Mouse (Mus musculus) hindbrain, embryonic 16.5 days (tissue): Measurements from ENCODE around the gene Zfp69. TPM values are rescaled to one million over a fixed set of nuclear protein-coding genes. Genes with fewer than 3 reads are reported as not detected.
A peak's percentile ranks its signal among the peaks of the same experiment; 100 is the strongest.

Source experiments
- ATAC-seq: fragments of 200-750 bp; cut with Nextera tagmentation; 2 replicates; pipeline ENCODE4 v1.8.0; 2017; ENCODE audit warnings: moderate TSS enrichment, moderate library complexity
- H3K27ac ChIP-seq: fragments of 300-500 bp; sonication (generic); 2 replicates; pipeline ENCODE4 v1.5.1; 2014; ENCODE audit warnings: low read depth, mild to moderate bottlenecking, control low read depth, low read length, moderate library complexity
- H3K27me3 ChIP-seq: fragments of 300-500 bp; sonication (generic); replicated peaks from 2 replicates; pipeline ENCODE4 v1.6.1; 2014; ENCODE audit warnings: low read length; ENCODE audit not compliant: control insufficient read depth, insufficient read depth
- H3K36me3 ChIP-seq: fragments of 300-500 bp; sonication (generic); 2 replicates; pipeline ENCODE4 v1.6.1; 2014; ENCODE audit warnings: mild to moderate bottlenecking, low read length, moderate library complexity, mixed read lengths; ENCODE audit not compliant: control insufficient read depth, insufficient read depth
- H3K4me1 ChIP-seq: fragments of 300-500 bp; sonication (generic); 2 replicates; pipeline ENCODE4 v1.6.1; 2014; ENCODE audit warnings: low read depth, low read length; ENCODE audit not compliant: control insufficient read depth, insufficient read depth
- H3K4me2 ChIP-seq: fragments of 300-500 bp; sonication (generic); 2 replicates; pipeline ENCODE4 v1.6.1; 2014; ENCODE audit warnings: mild to moderate bottlenecking, low read length, control low read depth, moderate library complexity
- H3K4me3 ChIP-seq: fragments of 300-500 bp; sonication (generic); 2 replicates; pipeline ENCODE4 v1.5.1; 2014; ENCODE audit warnings: mild to moderate bottlenecking, low read length, control low read depth, moderate library complexity
- H3K9ac ChIP-seq: fragments of 300-500 bp; sonication (generic); 2 replicates; pipeline ENCODE4 v1.6.1; 2014; ENCODE audit warnings: low read depth, mild to moderate bottlenecking, control low read depth, low read length, moderate library complexity
- H3K9me3 ChIP-seq: fragments of 300-500 bp; sonication (generic); 2 replicates; pipeline ENCODE4 v1.6.1; 2014; ENCODE audit warnings: mild to moderate bottlenecking, low read length, moderate library complexity; ENCODE audit not compliant: control insufficient read depth
- WGBS: fragments of 180-500 bp; shearing (Covaris S2); extraction: QIAGEN DNeasy Blood & Tissue Kit; methylation state at CpG from one replicate; pipeline ENCODE4 v1.1.7; 2014; 5-methylcytosine and 5-hydroxymethylcytosine counted together
- polyA plus RNA-seq: library from polyadenylated mRNA; unstranded; fragments of >200 nt; fragmentation: Nextera tagmentation; extraction: Ambion mirVana; gene quantifications from 2 replicates; pipeline ENCODE4 v1.2.1, GENCODE M21; 2015

Zfp69 gene
- polyA plus RNA-seq, 1 experiment from 2014 or later, result 6.3 TPM

GRCm38 (mm10) chr4:120974711-120975427 is 23.4 kb upstream of the Zfp69 start:
- H3K9ac ChIP-seq, result no peak overlapping the region
- H3K27ac ChIP-seq, result no peak overlapping the region

GRCm38 (mm10) chr4:120971842-120972241 is 20.3 kb upstream of the Zfp69 start:
- H3K27me3 ChIP-seq, result no peaks in the 10 kb centered on the region
- H3K4me2 ChIP-seq, result no peak overlapping the region
- no peaks in the 10 kb centered on the region for H3K9me3 ChIP-seq
- ATAC-seq, result no peak
- H3K4me1 ChIP-seq, result no peaks in the 10 kb centered on the region
- H3K36me3 ChIP-seq, result peaks cover 18% of the 10 kb centered on the region
- no peak overlapping the region for H3K4me3 ChIP-seq
- 95% methylated on average over 8 of the region's 8 CpGs for WGBS
- no peak overlapping the region for H3K27ac ChIP-seq
- H3K9ac ChIP-seq, result no peak overlapping the region

More at GRCm38 (mm10) chr4:120974711-120975427, 23.4 kb upstream of the Zfp69 start:
- no peaks in the 10 kb centered on the region for H3K4me1 ChIP-seq
- ATAC-seq, result no peak
- no peaks in the 10 kb centered on the region for H3K9me3 ChIP-seq
- 84% methylated on average over 11 of the region's 11 CpGs for WGBS
- no peak overlapping the region for H3K4me3 ChIP-seq
- no peaks in the 10 kb centered on the region for H3K27me3 ChIP-seq
- peaks cover 18% of the 10 kb centered on the region for H3K36me3 ChIP-seq
- H3K4me2 ChIP-seq, result no peak overlapping the region

- Histone ChIP-seq H3K9ac (no peak overlapping the region), H3K4me2 (no peak overlapping the region), H3K27me3 (no peaks in the 10 kb centered on the region), H3K27ac (no peak overlapping the region), H3K9me3 (no peaks in the 10 kb centered on the region), H3K36me3 (peaks cover 18% of the 10 kb centered on the region), H3K4me1 (no peaks in the 10 kb centered on the region), H3K4me3 (no peak overlapping the region)
- peak; percentile 63 for ATAC-seq
- 82% methylated on average over 5 of the region's 5 CpGs for WGBS
These were observed 18.1 kb upstream of the Zfp69 start for GRCm38 (mm10) chr4:120969382-120970146.

- peaks cover 15% of the 10 kb centered on the region for H3K36me3 ChIP-seq
These were observed 17.0 kb upstream of the Zfp69 start for GRCm38 (mm10) chr4:120968486-120968885.

GRCm38 (mm10) chr4:120955586-120955985 is 4.1 kb upstream of the Zfp69 start:
- ATAC-seq, result no peak
- H3K4me1 ChIP-seq, result peaks cover 10% of the 10 kb centered on the region
- H3K4me3 ChIP-seq, result no peak overlapping the region
- no peak overlapping the region for H3K4me2 ChIP-seq
- no peaks in the 10 kb centered on the region for H3K9me3 ChIP-seq
- no peak overlapping the region for H3K27ac ChIP-seq
- H3K36me3 ChIP-seq, result no peaks in the 10 kb centered on the region
- 84% methylated on average over 1 of the region's 1 CpGs for WGBS
- no peak overlapping the region for H3K9ac ChIP-seq
- no peaks in the 10 kb centered on the region for H3K27me3 ChIP-seq

More at GRCm38 (mm10) chr4:120968486-120968885, 17.0 kb upstream of the Zfp69 start:
- Histone ChIP-seq H3K4me2 (no peak overlapping the region), H3K27me3 (no peaks in the 10 kb centered on the region), H3K4me3 (no peak overlapping the region), H3K9ac (no peak overlapping the region), H3K9me3 (no peaks in the 10 kb centered on the region), H3K4me1 (no peaks in the 10 kb centered on the region), H3K27ac (no peak overlapping the region)
- 93% methylated on average over 9 of the region's 9 CpGs for WGBS
- no peak for ATAC-seq

GRCm38 (mm10) chr4:120953667-120954066 is 2.2 kb upstream of the Zfp69 start:
- H3K9ac ChIP-seq, result no peak overlapping the region
- WGBS, result 63% methylated on average over 1 of the region's 1 CpGs
- H3K36me3 ChIP-seq, result no peaks in the 10 kb centered on the region
- no peak overlapping the region for H3K4me2 ChIP-seq
- no peaks in the 10 kb centered on the region for H3K9me3 ChIP-seq
- no peaks in the 10 kb centered on the region for H3K27me3 ChIP-seq
- ATAC-seq, result no peak
- no peak overlapping the region for H3K27ac ChIP-seq
- peaks cover 11% of the 10 kb centered on the region for H3K4me1 ChIP-seq
- no peak overlapping the region for H3K4me3 ChIP-seq

GRCm38 (mm10) chr4:120953038-120953437 is 1.5 kb upstream of the Zfp69 start:
- no peak for ATAC-seq
- H3K4me3 ChIP-seq, result no peak overlapping the region
- no peaks in the 10 kb centered on the region for H3K9me3 ChIP-seq
- no peak overlapping the region for H3K4me2 ChIP-seq
- H3K36me3 ChIP-seq, result no peaks in the 10 kb centered on the region
- no peak overlapping the region for H3K27ac ChIP-seq
- no peaks in the 10 kb centered on the region for H3K27me3 ChIP-seq
- no peak overlapping the region for H3K9ac ChIP-seq
- WGBS, result 75% methylated on average over 4 of the region's 4 CpGs
- peaks cover 11% of the 10 kb centered on the region for H3K4me1 ChIP-seq

GRCm38 (mm10) chr4:120952163-120952562 is 664 bp upstream of the Zfp69 start:
- H3K4me3 ChIP-seq, result peak overlapping the region; percentile 94
- ATAC-seq, result no peak
- no peak overlapping the region for H3K27ac ChIP-seq

GRCm38 (mm10) chr4:120950763-120951427 is 604 bp downstream of the Zfp69 start:
- ATAC-seq, result peak; percentile 25

More at GRCm38 (mm10) chr4:120952163-120952562, 664 bp upstream of the Zfp69 start:
- H3K27me3 ChIP-seq, result no peaks in the 10 kb centered on the region
- peak overlapping the region; percentile 87 for H3K9ac ChIP-seq
- H3K4me1 ChIP-seq, result peaks cover 11% of the 10 kb centered on the region
- no peaks in the 10 kb centered on the region for H3K9me3 ChIP-seq
- WGBS, result 43% methylated on average over 6 of the region's 6 CpGs
- peak overlapping the region; percentile 84 for H3K4me2 ChIP-seq
- H3K36me3 ChIP-seq, result no peaks in the 10 kb centered on the region

More at GRCm38 (mm10) chr4:120950763-120951427, 604 bp downstream of the Zfp69 start:
- Histone ChIP-seq H3K36me3 (no peaks in the 10 kb centered on the region), H3K27me3 (no peaks in the 10 kb centered on the region), H3K4me3 (peak overlapping the region; percentile 94), H3K9ac (peak overlapping the region; percentile 87), H3K4me1 (peaks cover 11% of the 10 kb centered on the region), H3K27ac (peak overlapping the region; percentile 85), H3K9me3 (no peaks in the 10 kb centered on the region), H3K4me2 (peak overlapping the region; percentile 84)
- WGBS, result 6% methylated on average over 20 of the region's 20 CpGs
